Mouse (Mus musculus): ENCODE measurements around the gene Tcea2. TPM values are rescaled to one million over a fixed set of nuclear protein-coding genes. Genes with fewer than 3 reads are reported as not detected.

Gene Tcea2
- polyA plus RNA-seq, 1 experiment from 2014 or later, result 21.8 TPM

DNA sequence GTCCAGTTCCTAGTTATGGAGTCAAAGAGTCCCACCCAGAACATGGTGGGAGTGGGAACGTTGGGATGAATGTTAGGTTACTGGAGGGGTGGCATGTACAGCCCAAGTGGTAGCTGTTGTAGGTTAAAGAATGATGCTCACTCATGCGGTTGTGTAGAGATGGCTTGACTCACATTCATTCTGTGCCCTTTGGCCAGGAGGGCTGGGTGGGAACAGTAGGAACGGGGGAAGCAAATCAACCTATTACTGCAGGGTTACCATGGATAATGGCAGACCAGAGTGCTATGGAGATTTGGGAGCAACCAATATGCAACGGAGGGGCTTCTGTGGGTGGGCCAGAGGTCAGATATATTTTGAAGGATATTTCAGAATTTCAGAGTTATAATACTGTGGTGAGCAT, 5.2 kb upstream of the Tcea2 start:
- H3K4me3 ChIP-seq (ENCODE audit: control insufficient read depth in 1 of 2, insufficient read depth in 1 of 2, low read depth in 1 of 2, low read length in 2 of 2), result no peak overlapping the region
- no peaks in the 10 kb centered on the region for H3K9me3 ChIP-seq (ENCODE audit: control insufficient read depth, low read length)
- WGBS, result 82% methylated on average over 4 of the region's 4 CpGs
- H3K4me1 ChIP-seq (ENCODE audit: control insufficient read depth in 2 of 2, insufficient read depth in 2 of 2, low read length in 2 of 2), result peaks cover 15 to 26% of the 10 kb centered on the region in 2 experiments
- peak overlapping the region; percentile 51 to 68; a peak in 3 of 4 replicates for H3K27ac ChIP-seq (replicated peaks in 1 of 2; ENCODE audit: control insufficient read depth in 1 of 2, insufficient read depth in 1 of 2, low read depth in 2 of 2, low read length in 2 of 2)
- H3K4me2 ChIP-seq (ENCODE audit: low read length), result no peak overlapping the region
- no peak overlapping the region for H3K9ac ChIP-seq (ENCODE audit: low read length)
- peaks cover 41% of the 10 kb centered on the region for H3K27me3 ChIP-seq (ENCODE audit: control insufficient read depth, insufficient read depth, low read length)
- no peaks in the 10 kb centered on the region for H3K36me3 ChIP-seq (ENCODE audit: control insufficient read depth, insufficient read depth, low read length)
- ATAC-seq (ENCODE audit: insufficient number of reproducible peaks, insufficient read depth, low FRiP score, low read depth), result no peak

DNA sequence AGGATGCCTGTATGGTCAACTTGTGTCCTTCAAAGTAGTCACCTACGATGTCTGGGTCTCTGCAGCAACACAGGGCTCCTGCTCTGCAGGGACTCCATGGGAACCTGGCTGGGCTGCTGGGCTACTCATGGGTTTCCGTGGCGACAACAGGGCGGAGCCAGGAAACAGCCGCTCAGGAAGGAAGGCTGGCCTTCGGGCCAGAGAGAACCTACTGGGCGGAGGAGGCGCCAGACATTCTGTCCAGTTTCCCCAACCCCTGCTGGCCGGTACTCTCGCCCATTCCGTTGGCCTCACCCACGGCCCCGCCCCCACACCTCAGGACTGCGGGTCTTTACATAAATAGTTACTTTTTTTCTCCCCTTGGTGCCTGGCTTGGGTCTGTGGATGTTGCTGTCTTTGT, 4.7 kb upstream of the Tcea2 start:
- Histone ChIP-seq H3K9ac (ENCODE audit: low read length) (peak overlapping the region; percentile 58), H3K4me1 (ENCODE audit: control insufficient read depth in 2 of 2, insufficient read depth in 2 of 2, low read length in 2 of 2) (peaks cover 15 to 26% of the 10 kb centered on the region in 2 experiments), H3K36me3 (ENCODE audit: control insufficient read depth, insufficient read depth, low read length) (no peaks in the 10 kb centered on the region), H3K27me3 (ENCODE audit: control insufficient read depth, insufficient read depth, low read length) (peaks cover 36% of the 10 kb centered on the region), H3K9me3 (ENCODE audit: control insufficient read depth, low read length) (no peaks in the 10 kb centered on the region), H3K4me3 (ENCODE audit: control insufficient read depth in 1 of 2, insufficient read depth in 1 of 2, low read depth in 1 of 2, low read length in 2 of 2) (peak overlapping the region; percentile 18 to 28), H3K4me2 (ENCODE audit: low read length) (peak overlapping the region; percentile 62), H3K27ac (replicated peaks in 1 of 2; ENCODE audit: control insufficient read depth in 1 of 2, insufficient read depth in 1 of 2, low read depth in 2 of 2, low read length in 2 of 2) (peak overlapping the region; percentile 68 to 72)
- ATAC-seq (ENCODE audit: insufficient number of reproducible peaks, insufficient read depth, low FRiP score, low read depth), result peak; percentile 49; the same call in 1 of the 2 replicates
- 3% methylated on average over 14 of the region's 14 CpGs for WGBS

DNA sequence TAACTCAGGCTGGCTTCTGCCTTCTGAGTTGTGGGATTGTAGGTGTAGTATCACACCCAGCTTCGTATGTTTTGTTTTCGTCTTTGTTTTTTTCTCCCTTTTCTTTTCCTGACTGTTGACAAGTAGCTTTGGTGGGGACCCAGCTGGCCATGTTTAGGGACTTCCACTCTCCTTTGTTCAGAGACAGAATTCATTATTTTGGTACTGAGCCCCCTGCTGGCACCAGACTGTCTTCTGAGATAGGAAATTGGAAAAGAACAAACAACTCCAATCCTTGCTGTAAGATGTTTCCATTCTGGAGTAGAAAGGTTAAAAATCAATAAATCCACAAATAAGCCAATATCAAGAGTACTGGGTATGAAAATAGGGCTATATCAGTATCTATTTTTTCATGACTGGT, 3.7 kb upstream of the Tcea2 start:
- H3K9me3 ChIP-seq (ENCODE audit: control insufficient read depth, low read length), result no peaks in the 10 kb centered on the region
- H3K27me3 ChIP-seq (ENCODE audit: control insufficient read depth, insufficient read depth, low read length), result peaks cover 26% of the 10 kb centered on the region
- no peaks in the 10 kb centered on the region for H3K36me3 ChIP-seq (ENCODE audit: control insufficient read depth, insufficient read depth, low read length)
- no peak for ATAC-seq (ENCODE audit: insufficient number of reproducible peaks, insufficient read depth, low FRiP score, low read depth)
- no peak overlapping the region for H3K4me2 ChIP-seq (ENCODE audit: low read length)
- peak overlapping the region; percentile 68 to 72; a peak in 3 of 4 replicates for H3K27ac ChIP-seq (replicated peaks in 1 of 2; ENCODE audit: control insufficient read depth in 1 of 2, insufficient read depth in 1 of 2, low read depth in 2 of 2, low read length in 2 of 2)
- 65% methylated on average over 2 of the region's 2 CpGs for WGBS
- H3K9ac ChIP-seq (ENCODE audit: low read length), result no peak overlapping the region
- peaks cover 19 to 22% of the 10 kb centered on the region in 2 experiments for H3K4me1 ChIP-seq (ENCODE audit: control insufficient read depth in 2 of 2, insufficient read depth in 2 of 2, low read length in 2 of 2)
- no peak overlapping the region for H3K4me3 ChIP-seq (ENCODE audit: control insufficient read depth in 1 of 2, insufficient read depth in 1 of 2, low read depth in 1 of 2, low read length in 2 of 2)

DNA sequence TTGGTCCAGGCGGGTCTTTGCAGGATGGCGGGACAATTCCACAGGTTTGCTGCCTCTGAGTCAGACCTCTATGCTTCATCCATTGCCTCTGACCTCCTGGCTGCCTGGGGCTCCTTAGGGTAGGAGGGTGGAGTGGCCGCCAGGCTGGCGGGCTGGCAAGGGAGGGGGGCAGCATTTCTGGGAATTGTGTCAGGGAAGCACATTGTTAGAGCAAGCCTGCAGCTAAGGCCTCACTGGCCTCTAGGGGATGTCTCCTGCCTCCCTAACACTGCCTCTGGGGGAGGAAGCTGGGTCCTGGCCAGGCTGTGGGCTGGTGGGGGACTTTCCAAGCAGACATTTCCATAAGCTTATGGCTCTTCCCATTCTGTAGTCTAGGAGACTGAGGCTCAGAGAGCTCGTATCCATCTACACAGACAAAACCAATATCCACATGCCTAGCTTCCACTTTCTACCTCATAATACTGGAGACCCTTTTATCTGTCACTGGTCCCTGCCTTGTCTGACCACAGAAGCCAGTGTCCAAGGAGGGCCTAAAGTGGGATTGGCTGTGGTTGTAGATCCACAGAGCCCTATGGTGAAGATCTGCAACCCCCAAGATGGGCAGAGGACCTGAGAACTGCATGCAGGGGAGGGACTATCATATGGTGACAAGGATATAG, 2.9 kb upstream of the Tcea2 start:
- Histone ChIP-seq H3K9ac (ENCODE audit: low read length) (no peak overlapping the region; the same call in 1 of the 2 replicates), H3K27me3 (ENCODE audit: control insufficient read depth, insufficient read depth, low read length) (peaks cover 18% of the 10 kb centered on the region), H3K9me3 (ENCODE audit: control insufficient read depth, low read length) (no peaks in the 10 kb centered on the region), H3K36me3 (ENCODE audit: control insufficient read depth, insufficient read depth, low read length) (no peaks in the 10 kb centered on the region), H3K4me3 (ENCODE audit: control insufficient read depth in 1 of 2, insufficient read depth in 1 of 2, low read depth in 1 of 2, low read length in 2 of 2) (no peak overlapping the region), H3K4me2 (ENCODE audit: low read length) (no peak overlapping the region), H3K4me1 (ENCODE audit: control insufficient read depth in 2 of 2, insufficient read depth in 2 of 2, low read length in 2 of 2) (peaks cover 17 to 19% of the 10 kb centered on the region in 2 experiments), H3K27ac (replicated peaks in 1 of 2; ENCODE audit: control insufficient read depth in 1 of 2, insufficient read depth in 1 of 2, low read depth in 2 of 2, low read length in 2 of 2) (peak overlapping the region; percentile 46 to 61; a peak in 3 of 4 replicates)
- ATAC-seq (ENCODE audit: insufficient number of reproducible peaks, insufficient read depth, low FRiP score, low read depth), result peak; percentile 11; the same call in 1 of the 2 replicates
- 53% methylated on average over 5 of the region's 5 CpGs for whole genome bisulfite sequencing

DNA sequence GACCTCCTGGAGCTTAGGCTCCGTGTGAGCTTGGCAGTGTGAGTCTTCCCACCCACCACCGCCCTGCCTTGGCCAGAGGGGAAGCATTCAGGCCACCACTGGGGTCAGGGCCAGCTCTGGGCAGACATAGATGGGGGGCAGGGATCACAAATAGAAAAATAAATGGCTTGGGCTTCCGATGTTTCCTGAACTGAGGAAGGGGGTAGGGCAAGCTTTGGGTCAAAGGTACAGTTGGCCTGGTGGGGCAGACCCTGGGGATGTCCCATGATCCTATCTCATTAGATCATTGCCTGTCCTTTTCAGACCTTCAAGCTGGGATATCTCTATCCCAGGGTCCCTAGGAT, 2.4 kb upstream of the Tcea2 start:
- WGBS, result 39% methylated on average over 3 of the region's 3 CpGs
- no peak overlapping the region for H3K9ac ChIP-seq (ENCODE audit: low read length)
- H3K9me3 ChIP-seq (ENCODE audit: control insufficient read depth, low read length), result no peaks in the 10 kb centered on the region
- peaks cover 17 to 19% of the 10 kb centered on the region in 2 experiments for H3K4me1 ChIP-seq (ENCODE audit: control insufficient read depth in 2 of 2, insufficient read depth in 2 of 2, low read length in 2 of 2)
- H3K4me2 ChIP-seq (ENCODE audit: low read length), result no peak overlapping the region
- H3K27ac ChIP-seq (replicated peaks in 1 of 2; ENCODE audit: control insufficient read depth in 1 of 2, insufficient read depth in 1 of 2, low read depth in 2 of 2, low read length in 2 of 2), result peak overlapping the region; percentile 46 to 61; a peak in 3 of 4 replicates
- H3K36me3 ChIP-seq (ENCODE audit: control insufficient read depth, insufficient read depth, low read length), result no peaks in the 10 kb centered on the region
- no peak for ATAC-seq (ENCODE audit: insufficient number of reproducible peaks, insufficient read depth, low FRiP score, low read depth)
- H3K4me3 ChIP-seq (ENCODE audit: control insufficient read depth in 1 of 2, insufficient read depth in 1 of 2, low read depth in 1 of 2, low read length in 2 of 2), result no peak overlapping the region
- peaks cover 13% of the 10 kb centered on the region for H3K27me3 ChIP-seq (ENCODE audit: control insufficient read depth, insufficient read depth, low read length)

DNA sequence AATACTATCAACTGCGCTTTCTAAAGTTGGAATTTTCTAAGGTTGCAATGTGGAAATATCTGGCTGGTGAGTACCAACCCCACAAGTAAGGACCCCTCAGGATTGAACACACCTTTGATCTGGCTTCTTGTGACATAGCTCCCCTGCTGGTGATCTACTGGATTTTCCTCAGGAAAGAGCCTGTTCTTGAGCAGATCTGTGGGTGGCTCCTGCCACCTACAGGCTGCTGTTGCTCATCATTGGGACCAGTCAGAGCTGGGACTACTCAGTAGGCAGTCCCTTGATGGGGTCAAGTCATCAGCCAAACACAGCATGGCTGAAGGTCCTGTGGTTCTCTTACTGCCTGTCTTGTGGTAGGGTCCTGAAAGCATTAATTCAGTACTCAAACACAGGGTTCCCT, 1.3 kb upstream of the Tcea2 start:
- 0 out of 2 replicates have a peak, but pooled peaks have one; percentile 29 for ATAC-seq (ENCODE audit: insufficient number of reproducible peaks, insufficient read depth, low FRiP score, low read depth)
- Histone ChIP-seq H3K9me3 (ENCODE audit: control insufficient read depth, low read length) (no peaks in the 10 kb centered on the region), H3K27me3 (ENCODE audit: control insufficient read depth, insufficient read depth, low read length) (peaks cover 9% of the 10 kb centered on the region; the same call in 1 of the 2 replicates), H3K4me2 (ENCODE audit: low read length) (no peak overlapping the region), H3K27ac (replicated peaks in 1 of 2; ENCODE audit: control insufficient read depth in 1 of 2, insufficient read depth in 1 of 2, low read depth in 2 of 2, low read length in 2 of 2) (no peak overlapping the region), H3K4me1 (ENCODE audit: control insufficient read depth in 2 of 2, insufficient read depth in 2 of 2, low read length in 2 of 2) (peaks cover 17 to 19% of the 10 kb centered on the region in 2 experiments), H3K36me3 (ENCODE audit: control insufficient read depth, insufficient read depth, low read length) (no peaks in the 10 kb centered on the region), H3K9ac (ENCODE audit: low read length) (no peak overlapping the region), H3K4me3 (ENCODE audit: control insufficient read depth in 1 of 2, insufficient read depth in 1 of 2, low read depth in 1 of 2, low read length in 2 of 2) (no peak overlapping the region)
- WGBS, result 45% methylated on average over 1 of the region's 1 CpGs

DNA sequence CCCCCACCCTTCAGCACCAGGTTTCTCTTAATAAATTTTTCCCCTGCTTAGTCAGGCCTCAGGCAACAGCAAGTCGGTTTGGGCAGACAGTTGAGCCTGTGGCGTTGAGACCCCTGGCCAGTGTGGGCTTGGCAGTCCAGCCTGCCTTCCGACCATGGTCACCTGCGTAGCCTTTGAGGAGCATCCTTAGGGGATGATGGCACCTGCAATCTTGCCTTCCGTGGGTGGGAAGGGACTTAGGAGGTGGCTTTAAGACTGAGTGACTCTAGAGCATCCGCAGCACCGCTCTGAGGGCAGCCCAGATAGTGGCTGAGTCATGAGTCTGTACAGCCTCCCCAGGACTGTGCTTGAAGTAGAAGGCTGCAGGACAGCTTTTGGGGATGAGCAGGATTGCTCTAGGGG, 607 bp downstream of the Tcea2 start:
- H3K4me3 ChIP-seq (ENCODE audit: control insufficient read depth in 1 of 2, insufficient read depth in 1 of 2, low read depth in 1 of 2, low read length in 2 of 2), result peak overlapping the region; percentile 69 to 71
- H3K4me2 ChIP-seq (ENCODE audit: low read length), result peak overlapping the region; percentile 83
- 11% methylated on average over 7 of the region's 7 CpGs for WGBS
- H3K9ac ChIP-seq (ENCODE audit: low read length), result peak overlapping the region; percentile 90
- peak overlapping the region in 1 of 2 experiments; percentile 65; a peak in 1 of 4 replicates for H3K27ac ChIP-seq (replicated peaks in 1 of 2; ENCODE audit: control insufficient read depth in 1 of 2, insufficient read depth in 1 of 2, low read depth in 2 of 2, low read length in 2 of 2)
- no peaks in the 10 kb centered on the region for H3K9me3 ChIP-seq (ENCODE audit: control insufficient read depth, low read length)
- H3K36me3 ChIP-seq (ENCODE audit: control insufficient read depth, insufficient read depth, low read length), result 0 out of 2 replicates have a peak, but pooled peaks cover 3% of the 10 kb centered on the region
- ATAC-seq (ENCODE audit: insufficient number of reproducible peaks, insufficient read depth, low FRiP score, low read depth), result peak; percentile 7; the same call in 1 of the 2 replicates
- H3K27me3 ChIP-seq (ENCODE audit: control insufficient read depth, insufficient read depth, low read length), result no peaks in the 10 kb centered on the region
- peaks cover 12% of the 10 kb centered on the region in 2 experiments for H3K4me1 ChIP-seq (ENCODE audit: control insufficient read depth in 2 of 2, insufficient read depth in 2 of 2, low read length in 2 of 2)
